Mouse (Mus musculus): ENCODE results near the gene Vps8. TPM values are rescaled to one million over a fixed set of nuclear protein-coding genes. Genes with fewer than 3 reads are reported as not detected.

The Vps8 gene
- polyA plus RNA-seq, 1 experiment: 14.3 TPM

- DNase-seq (ENCODE audit: low spot score): no peak
Measured at GRCm38 (mm10) chr16:21628061-21628591, 205.2 kb downstream of the Vps8 start.

GRCm38 (mm10) chr16:21630614-21631013 is 207.7 kb downstream of the Vps8 start:
- DNase-seq (ENCODE audit: low spot score): no peak

DNA sequence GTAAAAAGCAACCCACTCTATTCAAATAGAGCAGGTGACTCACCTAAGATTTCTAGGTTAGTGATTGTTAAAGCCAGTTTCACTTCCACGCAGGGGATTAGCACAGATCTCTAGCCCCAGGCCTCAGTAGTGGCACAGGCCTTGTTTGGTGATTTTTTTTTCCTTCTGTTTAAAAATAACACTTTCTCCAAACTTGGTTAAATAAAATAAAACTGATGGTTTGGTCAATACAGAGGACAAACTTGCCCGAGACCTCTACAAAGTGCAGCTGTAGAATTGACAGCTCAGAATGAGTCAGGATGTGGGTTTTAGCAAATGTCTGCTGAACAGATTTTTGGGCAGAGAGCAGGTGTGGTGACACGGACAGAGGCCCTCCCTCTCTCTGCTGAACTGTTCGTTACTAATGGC is 208.9 kb downstream of the Vps8 start:
- DNase-seq (ENCODE audit: low spot score): no peak

DNA sequence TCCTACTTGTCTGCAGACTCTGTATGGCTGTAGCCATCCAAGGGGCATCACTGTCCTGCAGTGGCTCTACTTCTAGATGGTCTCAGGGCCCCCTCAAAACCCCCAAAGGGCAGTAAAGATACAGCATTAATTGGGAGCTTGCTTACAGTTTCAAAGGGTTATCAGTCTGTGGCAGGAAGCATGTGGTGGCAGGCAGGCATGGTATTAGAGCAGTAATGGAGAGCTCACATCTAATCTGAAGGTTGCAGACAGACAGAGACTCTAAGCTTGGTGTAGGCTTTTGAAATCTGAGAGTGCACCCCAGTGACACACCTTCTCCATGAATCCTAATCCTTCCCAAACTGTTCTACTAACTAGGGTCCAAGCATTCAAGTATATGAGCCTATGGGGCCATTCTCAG is 211.5 kb downstream of the Vps8 start:
- no peak for DNase-seq (ENCODE audit: low spot score)

DNA sequence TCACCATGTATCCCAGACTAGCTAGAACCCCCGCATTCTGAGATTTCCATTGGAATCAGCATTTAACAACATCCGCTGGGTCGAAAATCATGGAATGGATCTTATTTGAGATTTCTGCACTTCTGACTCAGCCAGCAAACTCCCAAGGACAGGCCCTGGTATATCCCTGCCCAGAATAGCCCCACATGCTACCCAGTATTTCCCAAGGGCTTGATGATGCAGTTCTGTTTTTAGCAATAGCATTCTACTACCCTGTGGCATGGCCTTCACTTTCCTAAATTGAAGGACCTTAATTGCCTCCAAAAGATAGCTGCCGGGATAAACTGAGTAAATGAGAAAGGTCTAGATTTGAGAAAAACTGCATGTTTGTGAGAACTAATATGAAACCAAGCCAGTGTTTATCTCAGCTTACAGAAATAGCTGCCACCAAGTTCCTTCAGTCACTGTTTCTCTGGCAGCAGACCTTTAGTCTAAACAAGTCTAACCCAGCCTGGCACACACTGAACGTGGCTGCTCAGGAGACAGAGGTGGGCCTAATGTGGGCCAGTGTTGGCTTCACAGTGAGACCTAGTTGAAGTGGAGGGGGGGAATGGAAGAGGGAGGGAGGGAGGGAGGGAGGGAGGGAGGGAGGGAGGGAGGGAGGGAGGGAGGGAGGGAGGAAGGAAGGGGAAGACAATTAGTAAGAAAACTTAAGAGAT is 213.4 kb downstream of the Vps8 start:
- no peak for DNase-seq (ENCODE audit: low spot score)

DNA sequence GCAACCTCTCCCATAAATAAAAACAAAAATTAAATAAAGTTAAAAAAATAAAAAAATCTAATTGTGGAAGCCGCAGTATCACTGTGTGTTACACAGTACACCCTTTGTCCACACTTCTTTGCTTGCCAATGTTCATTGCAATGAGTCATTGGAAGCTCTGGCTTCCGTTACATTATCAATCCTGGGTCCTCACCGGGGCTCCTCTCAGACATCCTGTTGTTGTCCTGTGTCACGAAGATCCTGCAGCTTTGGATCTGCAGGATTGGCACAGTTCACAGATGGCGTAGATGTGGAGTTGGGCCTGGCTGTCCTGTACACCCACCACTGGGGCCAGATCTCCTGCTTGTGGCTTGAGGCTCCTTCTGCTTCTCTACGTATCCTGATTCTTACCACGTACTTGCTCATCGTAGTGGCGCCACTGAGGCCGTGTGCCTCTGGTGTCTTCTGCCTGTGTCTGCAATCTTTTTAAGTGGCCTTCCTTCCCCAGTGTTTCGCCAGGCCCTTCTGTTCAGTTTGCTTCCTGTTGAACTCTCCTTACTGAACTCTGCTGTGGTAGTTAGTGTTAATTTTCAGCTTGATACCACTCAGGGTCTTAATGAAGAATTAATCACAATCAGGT is 214.4 kb downstream of the Vps8 start:
- DNase-seq (ENCODE audit: low spot score): no peak

GRCm38 (mm10) chr16:21640766-21641499 is 218.0 kb downstream of the Vps8 start:
- no peak for DNase-seq (ENCODE audit: low spot score)

DNA sequence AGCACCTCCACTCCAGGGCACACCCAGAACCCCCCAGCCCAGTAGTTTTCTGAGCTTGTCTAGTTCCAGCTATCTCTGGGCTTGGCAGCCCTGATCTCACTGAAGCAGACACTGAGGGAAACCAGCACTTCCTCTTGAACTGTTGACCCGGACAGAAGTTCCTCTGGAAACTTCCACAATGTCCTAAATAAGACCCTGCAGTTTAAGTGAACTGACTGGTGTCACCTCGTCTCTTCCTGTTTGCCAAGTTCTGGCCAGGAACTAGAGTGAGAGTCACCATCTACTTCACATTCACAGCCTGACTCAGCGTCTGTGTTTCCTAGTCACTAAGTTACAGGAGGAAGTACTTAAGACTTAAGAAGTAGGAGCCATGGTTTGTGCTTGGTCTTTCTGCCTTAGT is 219.0 kb downstream of the Vps8 start:
- DNase-seq (ENCODE audit: low spot score): no peak

- DNase-seq (ENCODE audit: low spot score): no peak
Measured at GRCm38 (mm10) chr16:21642906-21643305, 220.0 kb downstream of the Vps8 start.

DNA sequence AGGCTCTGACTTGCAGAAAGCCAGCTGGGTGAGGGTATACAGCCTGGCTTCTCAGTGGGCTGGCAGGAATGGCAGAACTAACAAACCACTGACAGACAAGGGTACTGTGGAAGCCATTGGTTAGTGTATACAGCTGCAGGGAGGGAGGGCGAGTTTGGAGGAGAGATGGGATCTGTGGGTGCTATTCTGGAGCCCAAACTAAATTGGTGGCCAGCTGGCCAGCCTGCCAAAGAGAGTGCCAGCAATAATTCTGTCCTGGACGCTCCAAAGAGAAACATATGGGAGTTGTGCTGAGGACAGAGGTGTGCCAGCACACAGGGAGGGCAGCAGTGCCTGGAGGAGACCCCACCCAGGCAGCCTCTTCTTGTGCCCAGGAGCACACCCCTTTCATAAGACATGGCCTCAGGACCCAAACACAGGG is 220.7 kb downstream of the Vps8 start:
- no peak for DNase-seq (ENCODE audit: low spot score)

GRCm38 (mm10) chr16:21644066-21644561 is 221.2 kb downstream of the Vps8 start:
- no peak for DNase-seq (ENCODE audit: low spot score)

- DNase-seq (ENCODE audit: low spot score): no peak
Measured at GRCm38 (mm10) chr16:21644574-21644973, 221.7 kb downstream of the Vps8 start.

DNA sequence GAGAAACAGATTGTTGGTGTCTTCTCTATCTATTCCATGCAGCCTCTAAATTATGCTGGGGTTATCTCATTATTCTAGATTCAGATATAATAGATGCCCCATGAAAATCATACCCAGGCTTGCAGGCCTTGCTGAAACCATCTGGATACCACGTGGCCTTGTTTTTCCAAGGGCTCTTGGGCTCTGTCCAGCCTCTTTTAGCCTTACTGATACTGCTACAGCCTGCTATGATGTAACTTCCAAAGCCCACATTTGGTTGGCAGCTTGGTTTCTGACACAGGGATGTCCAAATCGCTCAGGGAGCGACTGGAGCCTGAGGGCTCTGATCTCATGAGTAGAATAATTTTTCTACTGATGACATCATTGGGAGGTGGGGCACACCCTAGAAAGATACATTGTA is 223.0 kb downstream of the Vps8 start:
- no peak for DNase-seq (ENCODE audit: low spot score)

DNA sequence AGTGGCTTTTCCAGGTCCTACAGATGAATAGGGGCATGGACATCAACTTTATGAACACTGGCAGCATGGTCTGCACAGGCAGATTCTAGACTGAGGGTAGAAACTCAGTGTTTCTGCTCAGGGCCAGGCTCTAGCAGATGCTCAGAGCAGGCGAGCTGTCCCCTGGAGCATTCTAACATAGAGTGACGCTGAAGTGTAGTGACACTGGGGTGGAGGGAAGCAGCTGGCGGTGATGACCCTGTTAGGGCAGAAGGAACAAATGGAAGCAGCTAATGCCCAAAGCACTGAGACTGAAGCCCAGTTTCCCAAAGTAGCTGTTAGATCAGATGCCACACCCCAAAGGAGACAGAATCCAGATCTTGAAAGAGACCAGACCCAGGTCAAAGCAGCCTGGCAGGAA is 223.6 kb downstream of the Vps8 start:
- no peak for DNase-seq (ENCODE audit: low spot score)

DNA sequence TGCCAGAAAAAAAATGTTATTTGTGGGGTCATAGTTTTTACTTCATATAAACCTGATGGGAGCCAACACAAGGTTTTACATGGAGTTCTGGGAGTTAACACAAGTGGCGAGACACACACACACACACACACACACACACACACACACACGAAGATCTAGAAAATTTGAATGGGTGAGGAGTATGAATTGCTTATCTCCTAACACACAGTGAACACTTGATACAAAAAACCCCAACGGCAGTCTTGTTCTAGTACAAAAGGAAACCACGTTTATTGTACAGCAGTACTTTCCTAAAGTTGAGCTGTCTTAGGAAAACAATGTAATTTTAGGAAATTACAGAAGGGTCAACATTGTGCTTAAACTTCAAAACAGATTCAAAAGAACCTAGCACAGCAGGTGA is 225.9 kb downstream of the Vps8 start:
- no peak for DNase-seq (ENCODE audit: low spot score)

GRCm38 (mm10) chr16:21650289-21650688 is 227.4 kb downstream of the Vps8 start:
- no peak for DNase-seq (ENCODE audit: low spot score)

GRCm38 (mm10) chr16:21651161-21651560 is 228.2 kb downstream of the Vps8 start:
- no peak for DNase-seq (ENCODE audit: low spot score)

DNA sequence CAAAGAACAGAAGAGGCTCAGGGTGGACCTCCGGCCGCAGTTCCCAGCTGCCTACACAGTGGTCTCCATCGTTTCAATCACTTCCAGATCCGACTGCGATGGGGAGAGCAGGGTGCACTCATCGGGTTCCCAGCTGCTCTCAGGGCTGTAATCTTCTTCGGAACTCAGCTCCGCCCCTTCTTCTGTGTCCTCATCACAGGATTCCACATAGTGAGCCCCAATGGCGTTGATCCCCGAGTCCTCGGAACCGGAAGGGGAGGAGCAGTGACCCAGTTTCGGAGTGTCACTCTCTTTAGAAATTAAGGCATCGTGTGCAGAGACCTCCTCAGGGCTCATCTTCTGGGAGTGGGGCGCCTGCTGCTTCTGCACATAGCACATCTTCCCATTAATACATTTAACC is 230.2 kb downstream of the Vps8 start:
- no peak for DNase-seq (ENCODE audit: low spot score)

DNA sequence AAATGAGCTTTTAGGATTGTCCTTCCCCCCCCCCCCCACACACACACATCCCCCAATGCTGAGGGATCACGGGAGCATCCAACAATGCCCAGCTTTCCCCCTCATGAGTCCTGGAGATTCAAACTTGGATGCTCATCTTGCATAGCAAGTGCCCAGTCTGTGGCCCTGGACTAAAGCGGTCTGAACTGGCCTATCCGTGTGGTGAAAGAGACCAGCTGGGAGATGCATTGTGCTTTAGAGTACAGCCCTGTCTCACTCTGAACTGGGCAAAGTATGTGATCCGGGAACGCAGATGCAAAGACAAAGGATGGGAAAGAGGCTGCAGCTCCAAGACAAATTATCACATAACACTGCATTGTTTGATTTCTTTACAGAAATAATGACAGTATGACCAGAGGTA is 231.5 kb downstream of the Vps8 start:
- no peak for DNase-seq (ENCODE audit: low spot score)

GRCm38 (mm10) chr16:21655291-21655690 is 232.4 kb downstream of the Vps8 start:
- DNase-seq (ENCODE audit: low spot score): no peak

- no peak for DNase-seq (ENCODE audit: low spot score)
Measured at GRCm38 (mm10) chr16:21655961-21656360, 233.0 kb downstream of the Vps8 start.

- no peak for DNase-seq (ENCODE audit: low spot score)
Measured at GRCm38 (mm10) chr16:21664633-21665363, 241.9 kb downstream of the Vps8 start.
